Mouse (Mus musculus) heart, postnatal 25 days (tissue): ENCODE data around the gene Megf8. TPM values are rescaled to one million over a fixed set of nuclear protein-coding genes. Genes with fewer than 3 reads are reported as not detected.
"Not testable (repeated sequence)": the region's sequence is repeated elsewhere in the genome, so short reads cannot be mapped to it uniquely, and the experiment has no call there.

ENCODE experiments used
- DNase-seq: peaks from one replicate; pipeline ENCODE4 v3.0.0; 2022; ENCODE audit warnings: low spot score
- intact Hi-C: fragments of 180-260 bp; cut with DNase I; formaldehyde crosslinking; loops from one replicate; pipeline ENCODE4 v1.15.1; 2025
- total RNA-seq, 2 experiments: library from RNA; stranded (reverse); gene quantifications; 2 replicates each; pipeline ENCODE4 v1.2.3; 2021

The Megf8 gene
- total RNA-seq, 2 experiments from 2014 or later, result 25.1 to 26.6 TPM

DNA sequence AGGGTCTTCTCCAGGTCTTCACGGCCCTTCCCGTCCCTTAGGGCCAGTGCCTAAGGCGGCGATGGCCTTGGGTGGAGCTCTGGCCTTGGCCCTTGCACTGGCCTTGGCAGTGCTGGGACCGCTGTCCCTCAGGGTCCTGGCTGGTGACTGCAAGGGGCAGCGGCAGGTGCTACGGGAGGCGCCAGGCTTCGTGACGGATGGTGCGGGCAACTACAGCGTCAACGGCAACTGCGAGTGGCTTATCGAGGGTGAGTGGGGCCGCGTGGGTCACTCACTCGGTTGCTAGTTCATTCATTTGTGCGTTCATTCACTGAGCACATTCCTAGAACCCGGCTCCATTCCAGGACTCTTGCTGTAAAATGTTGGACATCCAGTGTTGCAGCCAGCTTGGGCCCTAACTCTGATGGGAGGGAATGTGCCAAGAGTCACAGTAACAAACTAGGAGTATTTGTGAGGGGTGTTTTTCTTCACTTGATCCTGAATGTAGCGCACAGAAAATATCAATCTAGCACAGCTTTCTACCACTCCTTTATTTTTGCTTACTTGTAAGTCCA is 559 bp downstream of the Megf8 start:
- intact Hi-C loops, result loop anchor here (2.0 to 5.0 kb wide), 5 partner anchors 35 to 185 kb away; no protein-coding TSS in a partner anchor
- no peak for DNase-seq

DNA sequence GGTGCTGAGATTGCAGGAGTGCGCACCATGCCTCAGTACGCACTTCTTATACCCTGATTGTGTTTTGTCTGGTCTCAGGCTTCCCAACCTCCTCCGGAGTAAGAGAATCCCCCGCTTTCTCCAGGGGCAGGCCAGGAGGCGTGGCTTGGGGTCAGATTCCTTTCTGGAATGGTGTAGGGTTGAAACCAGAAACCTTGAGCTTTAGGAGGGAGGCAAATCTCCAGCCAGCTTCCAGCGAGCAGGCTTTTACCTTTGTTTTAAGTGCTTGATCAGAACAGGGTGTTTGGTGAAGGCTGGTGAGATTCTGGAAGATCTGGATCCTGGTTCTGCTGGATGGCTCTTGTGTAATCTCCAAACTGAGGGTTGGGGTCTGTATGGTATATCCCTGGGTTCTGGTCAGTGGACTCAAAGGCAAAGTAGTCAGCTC is 5.1 kb downstream of the Megf8 start:
- DNase-seq, result no peak

DNA sequence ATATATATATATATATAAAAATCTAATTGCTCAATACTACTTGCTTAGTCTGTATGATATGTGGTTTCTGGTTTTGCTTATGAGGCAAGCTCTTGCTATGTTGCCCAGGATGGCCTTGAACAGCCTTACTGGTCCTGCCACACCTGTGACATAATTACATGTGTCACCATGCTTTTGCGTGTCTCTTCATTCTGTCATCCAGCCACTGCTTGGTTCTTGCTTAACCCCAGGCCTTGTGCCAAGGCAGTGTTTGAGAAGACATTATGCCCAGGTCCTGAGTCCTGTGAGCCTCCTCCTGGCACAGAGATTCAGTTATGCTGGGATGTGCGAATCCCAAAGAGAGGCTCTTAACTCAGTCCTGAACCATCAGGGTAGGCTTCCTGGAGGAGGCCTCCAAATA is 6.3 kb downstream of the Megf8 start:
- no peak for DNase-seq
- intact Hi-C loops, result no loop called here

More for the DNA sequence above, 5.1 kb downstream of the Megf8 start:
- intact Hi-C loops, result no loop called here

DNA sequence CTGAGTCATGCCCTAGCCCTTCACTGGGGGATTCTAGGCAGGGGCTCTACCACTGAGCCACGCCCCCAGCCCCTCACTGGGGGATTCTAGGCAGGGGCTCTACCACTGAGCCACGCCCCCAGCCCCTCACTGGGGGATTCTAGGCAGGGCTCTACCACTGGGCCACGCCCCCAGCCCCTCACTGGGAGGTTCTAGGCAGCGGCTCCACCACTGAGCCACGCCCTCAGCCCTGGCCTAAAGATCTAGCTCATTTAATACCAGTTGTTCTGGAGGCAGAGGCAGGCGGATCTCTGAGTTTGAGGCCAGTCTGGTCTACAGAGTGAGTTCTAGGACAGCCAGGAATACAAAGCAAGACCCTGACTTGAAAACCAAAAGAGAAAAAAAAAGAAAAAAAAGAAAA is 8.5 kb downstream of the Megf8 start:
- intact Hi-C loops, DNase-seq: not testable (repeated sequence)

DNA sequence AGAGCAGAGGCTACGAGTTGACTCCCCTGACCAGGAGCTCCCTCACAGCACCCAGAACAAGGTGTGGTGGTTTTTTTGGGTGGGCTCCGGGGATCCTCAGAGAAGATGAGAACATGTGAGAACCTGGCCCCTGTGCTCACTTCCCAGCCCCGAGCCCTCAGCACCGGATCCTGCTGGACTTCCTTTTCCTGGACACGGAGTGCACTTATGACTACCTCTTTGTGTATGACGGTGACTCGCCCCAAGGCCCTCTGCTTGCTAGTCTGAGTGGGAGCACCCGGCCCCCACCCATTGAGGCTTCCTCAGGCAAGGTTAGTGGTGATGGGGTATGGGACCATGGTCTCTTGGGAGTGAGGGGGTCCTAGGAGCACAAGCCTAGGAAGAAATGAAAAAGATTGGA is 9.3 kb downstream of the Megf8 start:
- no peak for DNase-seq
- intact Hi-C loops, result no loop called here

DNA sequence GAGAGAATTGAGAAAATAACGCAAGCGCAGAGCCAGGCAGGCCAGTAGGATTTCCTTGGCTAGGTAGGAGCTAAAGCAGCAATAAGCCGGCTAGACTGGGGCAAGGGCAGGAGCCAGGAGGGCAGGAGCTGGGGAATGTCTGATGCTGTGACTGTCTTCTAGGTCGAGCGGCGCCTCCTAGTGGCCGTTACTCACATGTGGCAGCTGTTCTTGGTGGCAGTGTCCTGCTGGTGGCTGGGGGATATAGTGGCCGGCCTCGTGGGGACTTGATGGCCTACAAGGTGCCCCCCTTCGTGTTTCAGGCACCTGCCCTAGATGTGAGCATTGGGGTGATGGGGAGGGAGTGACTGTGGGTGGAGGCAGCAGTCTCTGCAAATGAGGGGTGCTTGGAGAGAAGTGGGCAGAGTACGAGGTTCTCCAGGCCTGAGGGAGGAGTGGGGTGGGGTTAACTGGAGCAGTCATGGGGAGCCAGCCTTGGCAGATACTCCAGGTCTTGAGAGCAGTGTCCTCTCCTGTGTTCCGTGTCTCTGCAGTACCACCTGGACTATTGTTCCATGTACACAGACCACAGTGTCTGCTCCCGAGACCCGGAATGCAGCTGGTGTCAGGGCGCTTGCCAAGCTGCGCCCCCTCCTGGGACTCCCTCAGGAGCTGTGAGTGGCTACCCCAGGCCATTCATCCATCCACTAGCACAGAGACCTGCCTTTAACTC is 16.8 kb downstream of the Megf8 start:
- intact Hi-C loops, result loop anchor here (2.0 to 5.0 kb wide), 3 partner anchors 36 to 201 kb away; partner anchors contain the start of gene Pafah1b3
- DNase-seq, result peak; percentile 37

GRCm38 (mm10) chr7:25334472-25334871 is 17.5 kb downstream of the Megf8 start:
- no peak for DNase-seq
- intact Hi-C loops, result loop anchor here (2.0 to 5.0 kb wide), 3 partner anchors 37 to 202 kb away; partner anchors contain the start of gene Pafah1b3

GRCm38 (mm10) chr7:25339329-25339728 is 22.4 kb downstream of the Megf8 start:
- no peak for DNase-seq
- intact Hi-C loops, result no loop called here

DNA sequence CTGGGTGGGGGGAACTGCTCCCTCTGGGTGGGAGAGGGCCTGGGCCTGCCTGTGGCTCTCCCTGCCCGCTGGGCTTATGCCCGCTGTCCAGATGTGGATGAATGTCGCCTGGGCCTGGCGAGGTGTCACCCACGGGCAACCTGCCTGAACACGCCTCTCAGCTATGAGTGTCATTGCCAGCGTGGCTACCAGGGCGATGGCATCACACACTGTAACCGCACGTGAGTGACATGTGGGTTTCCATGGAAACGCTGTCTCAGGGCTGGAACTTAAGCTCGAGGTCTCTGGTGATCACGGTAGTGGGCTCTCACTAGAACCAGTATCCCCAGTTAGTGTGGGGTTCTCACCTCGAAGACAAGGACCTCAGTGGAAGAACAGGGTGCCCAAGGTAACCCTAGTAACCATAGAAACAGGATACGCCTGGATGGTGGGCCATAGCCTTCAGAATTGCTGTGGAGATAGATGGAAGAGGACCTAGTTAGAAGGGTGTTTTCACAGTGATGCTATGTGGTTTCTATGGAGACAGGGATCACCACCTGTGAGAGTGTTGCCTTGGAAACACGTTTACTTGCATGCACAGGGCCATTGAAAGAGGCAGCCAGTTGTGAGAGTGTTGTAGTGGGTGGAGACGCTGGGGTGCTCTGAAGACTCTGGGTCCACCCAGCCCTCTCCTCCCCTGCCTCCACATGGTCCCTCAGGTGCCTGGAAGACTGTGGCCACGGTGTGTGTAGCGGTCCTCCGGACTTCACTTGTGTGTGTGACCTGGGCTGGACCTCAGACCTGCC is 24.2 kb downstream of the Megf8 start:
- intact Hi-C loops, result no loop called here
- DNase-seq, result no peak

DNA sequence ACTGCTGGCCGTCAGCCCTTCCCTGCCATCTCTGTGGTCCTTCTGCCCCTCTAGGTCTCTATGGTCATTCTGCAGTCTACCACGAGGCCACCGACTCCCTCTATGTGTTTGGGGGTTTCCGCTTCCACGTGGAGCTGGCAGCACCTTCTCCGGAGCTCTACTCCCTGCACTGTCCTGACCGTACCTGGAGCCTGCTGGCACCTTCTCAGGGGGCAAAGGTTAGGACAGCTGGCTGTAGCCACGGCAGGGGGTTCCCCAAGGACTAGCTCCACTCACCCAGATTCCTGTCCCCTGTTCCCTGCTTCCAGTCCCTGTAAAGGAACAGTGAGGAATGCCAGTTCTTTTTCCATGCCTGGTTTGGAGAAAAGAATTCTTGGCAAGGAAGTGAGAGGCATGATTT is 31.9 kb downstream of the Megf8 start:
- intact Hi-C loops, result no loop called here
- no peak for DNase-seq

- intact Hi-C loops, result no loop called here
- DNase-seq, result no peak
Measured at GRCm38 (mm10) chr7:25358721-25359206, 41.8 kb downstream of the Megf8 start.

GRCm38 (mm10) chr7:25363151-25363550 is 46.2 kb downstream of the Megf8 start:
- no peak for DNase-seq
- intact Hi-C loops, result no loop called here

DNA sequence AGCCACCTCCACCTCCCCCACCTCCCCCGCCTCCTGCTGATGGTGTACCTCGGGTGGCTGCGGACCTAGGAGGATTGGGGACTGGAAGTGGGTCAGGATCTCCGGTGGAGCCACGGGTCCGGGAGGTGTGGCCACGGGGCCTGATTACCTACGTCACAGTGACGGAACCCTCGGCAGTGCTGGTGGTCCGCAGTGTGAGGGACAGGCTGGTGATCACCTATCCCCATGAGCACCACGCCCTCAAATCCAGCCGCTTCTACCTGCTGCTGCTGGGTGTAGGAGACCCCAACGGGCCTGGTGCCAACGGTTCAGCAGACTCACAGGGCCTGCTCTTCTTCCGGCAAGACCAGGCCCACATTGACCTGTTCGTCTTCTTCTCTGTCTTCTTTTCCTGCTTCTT is 46.7 kb downstream of the Megf8 start:
- intact Hi-C loops, result no loop called here
- DNase-seq, result no peak

DNA sequence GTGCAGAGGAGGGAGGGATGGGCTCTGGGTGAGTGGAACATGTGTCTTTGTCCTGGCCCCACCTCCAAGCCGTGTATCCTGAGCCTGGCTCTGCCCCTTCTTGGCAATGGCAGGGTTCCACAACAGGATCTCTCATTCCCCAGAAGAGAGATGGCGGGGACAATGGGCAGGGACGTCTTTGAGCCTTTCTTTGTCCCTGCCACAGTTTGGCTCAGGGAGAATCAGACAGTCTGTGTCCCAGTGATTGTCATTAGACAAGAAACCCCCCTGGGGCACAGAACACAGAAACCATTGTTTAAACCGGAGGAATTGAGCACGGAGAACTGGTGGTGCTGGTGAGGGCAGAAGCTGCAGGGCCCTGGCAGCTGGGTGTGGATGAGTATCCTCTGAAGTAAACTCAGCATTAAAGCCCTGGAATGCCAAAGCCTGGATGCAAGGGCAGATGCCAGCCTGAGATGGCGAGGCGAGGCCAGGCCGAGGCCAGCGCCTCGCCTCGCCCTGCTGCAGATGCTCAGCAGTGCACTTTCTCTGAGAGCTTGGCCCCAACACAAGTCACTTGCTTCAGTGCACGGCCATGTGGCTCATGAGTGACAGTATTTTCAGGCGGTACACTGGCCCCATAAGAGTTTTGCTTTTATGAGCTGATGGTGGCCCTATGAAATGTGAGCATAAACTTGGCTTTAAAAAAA is 49.1 kb downstream of the Megf8 start:
- intact Hi-C loops, result loop anchor here (2.0 kb wide), 1 partner anchor 43 kb away; no protein-coding TSS in a partner anchor
- no peak for DNase-seq

GRCm38 (mm10) chr7:25367632-25368293 is 50.8 kb downstream of the Megf8 start:
- intact Hi-C loops, result loop anchor here (2.0 kb wide), 1 partner anchor 41 kb away; no protein-coding TSS in a partner anchor
- no peak for DNase-seq

- intact Hi-C loops, result no loop called here
- DNase-seq, result no peak
Measured at GRCm38 (mm10) chr7:25368333-25368732, 51.4 kb downstream of the Megf8 start.

- intact Hi-C loops, result no loop called here
Measured at GRCm38 (mm10) chr7:25369058-25369749, 52.2 kb downstream of the Megf8 start, which contains the start of gene Cnfn. TSS of gene Cnfn (minus strand) at chr7:25369724.

DNA sequence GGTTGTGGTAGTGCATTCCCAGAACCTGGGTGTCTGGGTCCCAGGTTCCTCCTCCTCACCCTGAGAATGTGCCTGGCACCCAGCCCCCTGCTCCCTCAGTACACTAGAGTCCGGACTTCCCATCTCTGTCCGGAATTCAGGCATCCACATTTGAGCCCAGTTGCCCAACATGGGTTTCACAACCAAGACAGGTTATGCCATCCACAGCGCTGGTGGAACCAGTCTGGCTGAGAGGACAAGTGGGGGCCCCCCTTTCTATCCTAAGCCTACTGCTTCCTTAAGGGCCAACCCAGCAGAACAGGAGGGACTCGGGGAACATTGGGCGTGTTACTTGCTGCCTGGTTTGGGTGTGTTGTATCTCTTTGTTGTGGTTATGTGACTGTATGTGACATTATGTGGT is 55.5 kb downstream of the Megf8 start:
- DNase-seq, result no peak
- intact Hi-C loops, result no loop called here

More at GRCm38 (mm10) chr7:25369058-25369749, 52.2 kb downstream of the Megf8 start, which contains the start of gene Cnfn:
- DNase-seq, result no peak

DNA sequence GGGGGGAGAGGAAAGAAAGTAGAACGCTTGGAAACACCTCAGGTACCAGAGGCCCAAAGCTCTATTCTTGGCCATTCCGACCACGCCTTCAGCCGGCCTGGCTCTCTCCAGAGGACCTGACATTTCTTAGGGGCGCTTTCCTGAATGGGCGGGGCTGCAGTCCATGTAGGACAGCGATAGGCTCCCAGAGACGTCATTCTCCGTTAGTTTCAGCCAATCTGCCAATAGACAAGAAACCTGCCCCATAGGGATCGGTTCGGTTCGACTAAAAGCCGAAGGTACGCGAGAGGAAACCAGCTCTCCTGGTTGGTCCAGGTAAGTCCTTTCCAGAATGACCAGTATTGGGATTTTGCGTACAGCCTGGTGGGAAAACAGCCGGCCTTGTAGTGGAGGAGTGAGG is 59.6 kb downstream of the Megf8 start:
- DNase-seq, result peak; percentile 80
- intact Hi-C loops, result loop anchor here (5.0 kb wide), 1 partner anchor 59 kb away; the partner anchor contains the start of gene Megf8
